Mouse (Mus musculus) left cerebral cortex, postnatal 14 days (tissue): ENCODE data around the gene As3mt. TPM values are rescaled to one million over a fixed set of nuclear protein-coding genes. Genes with fewer than 3 reads are reported as not detected.
A peak's percentile ranks its signal among the peaks of the same experiment; 100 is the strongest.
"Not testable (repeated sequence)": the region's sequence is repeated elsewhere in the genome, so short reads cannot be mapped to it uniquely, and the experiment has no call there.

ENCODE experiments used
- DNase-seq, 2 experiments: peaks; one replicate each; pipeline ENCODE4 v3.0.0; 2021 to 2022; ENCODE audit warnings: low spot score in 2 of 2, mixed read lengths in 1 of 2
- intact Hi-C: fragments of 180-260 bp; cut with DNase I; formaldehyde crosslinking; loops from one replicate; pipeline ENCODE4 v1.15.1; 2025
- total RNA-seq, 2 experiments: library from RNA; stranded (reverse); gene quantifications; 2 replicates each; pipeline ENCODE4 v1.2.3; 2021

The As3mt gene
- total RNA-seq, 2 experiments from 2014 or later, result 16.8 to 18.4 TPM

DNA sequence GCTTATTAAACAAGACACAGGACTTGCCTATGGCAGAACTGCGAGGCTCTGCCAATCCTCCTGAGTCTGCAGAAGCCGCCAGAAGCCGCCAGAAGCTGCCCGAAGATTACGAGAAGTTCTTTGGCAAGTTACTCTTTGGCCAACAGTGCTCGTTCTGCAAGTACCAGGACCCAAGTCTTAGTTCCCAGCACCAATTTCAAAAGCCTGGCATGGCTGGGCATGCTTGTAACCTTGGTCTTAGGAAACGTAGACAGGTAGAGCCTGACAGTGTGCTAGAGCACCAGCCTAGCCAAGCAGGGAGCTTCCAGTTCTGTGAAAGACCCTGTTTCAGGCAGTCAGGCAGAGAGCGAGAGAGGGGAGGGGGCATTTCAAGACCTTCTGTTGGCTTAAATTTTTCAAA lies 10.8 kb upstream of the As3mt start:
- intact Hi-C loops, result no loop called here
- DNase-seq, result no peak

- no peak for DNase-seq
- intact Hi-C loops, result no loop called here
These were observed 10.3 kb upstream of the As3mt start for GRCm38 (mm10) chr19:46696943-46697342.

DNA sequence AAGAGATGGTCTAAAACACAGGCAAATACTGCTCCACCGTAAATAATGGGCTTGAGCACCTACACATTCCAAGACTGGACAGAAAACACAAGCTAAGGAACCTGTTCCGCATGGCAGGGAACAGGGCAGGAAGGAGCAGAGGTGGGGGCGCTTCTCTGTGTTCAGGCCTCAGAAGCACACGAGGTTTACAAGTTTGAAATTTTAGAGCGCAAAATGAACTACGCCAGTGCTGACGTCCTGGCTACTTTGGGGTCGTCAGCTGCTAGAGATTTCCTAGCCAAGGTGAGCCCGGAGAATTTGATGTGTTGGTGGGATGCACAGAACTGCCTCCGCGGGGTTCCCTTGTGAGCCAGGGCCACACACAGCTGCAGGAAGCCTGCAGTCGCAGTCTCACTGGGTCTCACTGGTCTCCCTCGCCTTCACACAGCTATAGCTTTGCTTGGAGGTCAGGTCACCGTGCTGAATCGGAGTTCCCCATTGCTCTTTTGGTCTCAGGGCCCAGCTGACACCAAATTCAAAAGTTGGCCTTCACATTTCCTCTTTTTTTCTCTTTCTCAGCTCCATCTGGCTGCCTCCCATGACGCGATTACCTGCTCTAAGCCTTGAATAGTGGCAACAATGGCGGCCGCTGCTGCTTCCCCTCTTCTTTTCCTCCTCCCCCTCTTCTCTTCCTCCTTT lies 9.3 kb upstream of the As3mt start:
- intact Hi-C loops, result no loop called here
- peak in 1 of 2 experiments; percentile 23 for DNase-seq

DNA sequence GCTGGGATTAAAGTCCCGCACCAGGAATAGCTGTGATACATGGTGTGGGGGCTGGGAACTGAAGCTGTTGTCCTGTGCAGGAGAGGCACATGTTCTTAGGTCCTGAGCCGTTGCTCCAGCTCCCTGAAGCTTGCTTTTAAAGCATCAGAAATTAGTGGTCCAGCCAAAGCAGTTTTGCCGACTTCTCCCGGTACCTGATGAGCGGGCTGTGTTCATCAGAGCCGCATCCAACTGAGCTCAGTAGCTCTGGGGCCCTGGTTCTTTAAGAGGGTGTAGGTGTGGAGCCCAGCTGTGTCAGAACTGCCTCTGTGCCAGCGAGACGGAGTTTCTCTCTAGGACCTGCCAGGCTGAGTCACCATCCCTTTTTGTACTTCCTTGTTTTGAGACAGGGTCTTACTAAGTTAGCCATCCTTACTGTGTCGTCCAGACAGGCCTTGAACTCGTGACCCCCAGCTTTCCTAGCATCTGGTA lies 8.2 kb upstream of the As3mt start:
- intact Hi-C loops, result no loop called here
- DNase-seq, result peak in 1 of 2 experiments; percentile 36

- DNase-seq, result no peak
- intact Hi-C loops, result no loop called here
These were observed 6.1 kb upstream of the As3mt start for GRCm38 (mm10) chr19:46701156-46701555.

- DNase-seq, result no peak
- intact Hi-C loops, result no loop called here
These were observed 1.3 kb upstream of the As3mt start for GRCm38 (mm10) chr19:46705779-46706495.

GRCm38 (mm10) chr19:46706540-46707295 lies 540 bp upstream of the As3mt start:
- intact Hi-C loops, result no loop called here
- DNase-seq, result no peak

DNA sequence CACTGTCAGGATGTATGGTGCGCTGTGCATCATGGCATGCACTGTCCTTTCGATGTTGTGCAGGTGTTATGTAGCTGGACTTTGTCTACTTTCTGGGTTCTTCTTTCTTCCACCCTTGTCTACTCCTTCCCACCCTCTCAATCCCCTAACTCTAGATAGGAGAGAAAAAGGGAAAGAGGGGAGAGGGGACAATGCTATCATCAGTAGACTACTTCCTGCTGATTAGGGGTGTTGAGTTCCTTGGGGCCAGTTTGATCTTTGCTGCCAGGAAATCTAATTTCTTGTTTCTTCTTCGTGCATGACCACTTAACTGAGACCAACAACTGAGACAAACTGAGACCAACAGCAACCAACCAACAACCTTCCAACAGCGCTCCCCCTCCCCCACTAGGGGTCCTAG lies 3.4 kb downstream of the As3mt start:
- DNase-seq, result no peak
- intact Hi-C loops, result no loop called here

GRCm38 (mm10) chr19:46714234-46714633 lies 7.0 kb downstream of the As3mt start:
- DNase-seq, result no peak
- intact Hi-C loops, result no loop called here

GRCm38 (mm10) chr19:46715016-46715415 lies 7.8 kb downstream of the As3mt start:
- intact Hi-C loops, result no loop called here

GRCm38 (mm10) chr19:46718150-46718549 lies 10.9 kb downstream of the As3mt start:
- intact Hi-C loops, result no loop called here
- DNase-seq, result no peak

More at GRCm38 (mm10) chr19:46715016-46715415, 7.8 kb downstream of the As3mt start:
- no peak for DNase-seq

GRCm38 (mm10) chr19:46724411-46724810 lies 17.2 kb downstream of the As3mt start:
- DNase-seq, result no peak
- intact Hi-C loops, result no loop called here

GRCm38 (mm10) chr19:46726142-46726541 lies 18.9 kb downstream of the As3mt start:
- DNase-seq, result no peak
- intact Hi-C loops, result no loop called here

GRCm38 (mm10) chr19:46727140-46727736 lies 20.0 kb downstream of the As3mt start:
- intact Hi-C loops, result no loop called here
- DNase-seq, result no peak

DNA sequence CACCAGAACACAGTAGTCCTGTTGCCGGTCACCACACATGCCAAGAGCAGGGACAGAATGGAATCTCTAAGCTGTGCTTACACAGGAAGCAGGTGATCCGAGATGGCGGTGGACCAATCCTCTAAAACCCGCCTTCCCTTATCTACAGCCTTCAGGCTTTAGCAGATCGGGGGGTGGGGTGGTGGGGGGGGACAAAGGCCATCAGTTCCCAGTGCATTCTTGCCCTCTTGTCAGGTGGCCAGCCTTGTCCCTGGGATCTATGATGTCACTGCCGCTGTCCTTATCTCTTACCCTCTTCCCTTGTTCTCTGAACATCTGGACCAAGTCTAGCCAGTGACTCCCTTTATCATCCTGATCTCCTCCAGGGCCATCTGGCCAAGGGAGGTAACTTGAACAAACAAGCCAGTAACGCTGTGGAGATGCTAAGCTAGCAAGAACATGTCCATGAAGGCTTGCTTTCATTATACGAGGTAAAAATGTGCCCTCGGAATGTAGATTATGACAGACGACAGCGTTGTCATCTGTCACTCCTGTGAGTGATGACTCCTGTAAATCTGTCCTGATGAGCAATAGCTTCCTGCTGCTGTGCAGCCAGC lies 20.8 kb downstream of the As3mt start:
- intact Hi-C loops, result no loop called here
- DNase-seq, result no peak

GRCm38 (mm10) chr19:46728909-46729308 lies 21.7 kb downstream of the As3mt start:
- DNase-seq, result no peak

DNA sequence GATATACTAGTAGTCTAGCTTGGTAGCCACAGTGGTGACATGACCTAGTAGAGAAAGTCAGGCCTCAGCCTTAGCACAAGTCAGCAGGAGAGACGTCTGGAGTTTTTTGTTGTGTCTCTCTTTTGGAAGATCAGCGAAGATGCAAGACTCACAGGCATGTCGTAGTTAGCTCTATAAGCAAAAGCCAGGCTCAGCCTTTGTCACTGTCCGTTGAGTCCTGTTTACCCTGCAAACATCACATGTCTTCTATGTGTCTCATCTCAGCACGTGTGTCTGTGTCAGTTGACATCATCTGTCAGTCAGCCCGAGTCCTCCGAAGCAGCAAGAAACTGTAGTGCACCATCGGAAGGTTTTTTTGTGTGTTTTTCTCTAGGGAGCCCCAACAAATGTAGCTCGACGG lies 24.1 kb downstream of the As3mt start:
- intact Hi-C loops, result no loop called here
- DNase-seq, result no peak

More at GRCm38 (mm10) chr19:46728909-46729308, 21.7 kb downstream of the As3mt start:
- intact Hi-C loops, result no loop called here

DNA sequence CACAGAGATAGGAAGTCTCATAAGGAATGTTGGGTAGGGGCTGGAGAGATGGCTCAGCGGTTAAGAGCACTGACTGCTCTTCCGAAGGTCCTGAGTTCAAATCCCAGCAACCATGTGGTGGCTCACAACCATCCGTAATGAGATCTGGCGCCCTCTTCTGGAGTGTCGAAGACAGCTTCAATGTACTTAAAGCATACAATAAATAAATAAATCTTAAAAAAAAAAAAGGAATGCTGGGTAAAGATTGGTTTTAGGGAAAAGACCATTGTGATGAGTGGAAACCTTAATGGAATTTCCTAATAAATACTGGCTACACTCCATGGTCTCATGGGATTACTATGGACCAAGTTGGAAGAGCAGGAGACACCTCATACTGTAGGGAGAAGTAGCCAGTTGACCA lies 25.4 kb downstream of the As3mt start:
- DNase-seq, intact Hi-C loops: not testable (repeated sequence)

- DNase-seq, result no peak
- intact Hi-C loops, result no loop called here
These were observed 26.4 kb downstream of the As3mt start for GRCm38 (mm10) chr19:46733626-46734025.
